Mouse (Mus musculus) midbrain, embryonic 16.5 days (tissue): ENCODE results near the gene Mmp14. TPM values are rescaled to one million over a fixed set of nuclear protein-coding genes. Genes with fewer than 3 reads are reported as not detected.

Source experiments
- ATAC-seq: fragments of 200-750 bp; cut with Nextera tagmentation; 2 replicates; pipeline ENCODE4 v1.8.0; 2017; ENCODE audit warnings: moderate TSS enrichment
- H3K27ac ChIP-seq: fragments of 300-500 bp; sonication (generic); 2 replicates; pipeline ENCODE4 v1.5.1; 2014; ENCODE audit warnings: mild to moderate bottlenecking, low read length, mixed read lengths
- H3K27me3 ChIP-seq: fragments of 300-500 bp; sonication (generic); 2 replicates; pipeline ENCODE4 v1.6.1; 2014; ENCODE audit warnings: low read depth, low read length, mixed read lengths; ENCODE audit not compliant: control insufficient read depth, insufficient read depth
- H3K36me3 ChIP-seq: fragments of 300-500 bp; sonication (generic); 2 replicates; pipeline ENCODE4 v1.6.1; 2014; ENCODE audit warnings: mild to moderate bottlenecking, low read length, moderate library complexity, mixed read lengths; ENCODE audit not compliant: control insufficient read depth, insufficient read depth
- H3K4me1 ChIP-seq: fragments of 300-500 bp; sonication (generic); 2 replicates; pipeline ENCODE4 v1.6.1; 2014; ENCODE audit warnings: mild to moderate bottlenecking, low read length, mixed read lengths; ENCODE audit not compliant: control insufficient read depth, insufficient read depth
- H3K4me2 ChIP-seq: fragments of 300-500 bp; sonication (generic); 2 replicates; pipeline ENCODE4 v1.6.1; 2014; ENCODE audit warnings: mild to moderate bottlenecking, low read length, mixed read lengths
- H3K4me3 ChIP-seq: fragments of 300-500 bp; sonication (generic); 2 replicates; pipeline ENCODE4 v1.5.1; 2014; ENCODE audit warnings: low read depth, mild to moderate bottlenecking, low read length, moderate library complexity, mixed read lengths
- H3K9ac ChIP-seq: fragments of 300-500 bp; sonication (generic); 2 replicates; pipeline ENCODE4 v1.6.1; 2014; ENCODE audit warnings: low read depth, low read length, mixed read lengths
- H3K9me3 ChIP-seq: fragments of 300-500 bp; sonication (generic); replicated peaks from 2 replicates; pipeline ENCODE4 v1.6.1; 2014; ENCODE audit warnings: mild to moderate bottlenecking, low read length, mixed read lengths; ENCODE audit not compliant: control insufficient read depth, poor library complexity, severe bottlenecking
- WGBS: fragments of 180-500 bp; shearing (Covaris S2); extraction: QIAGEN DNeasy Blood & Tissue Kit; methylation state at CpG from one replicate; pipeline ENCODE4 v1.1.7; 2014; 5-methylcytosine and 5-hydroxymethylcytosine counted together
- polyA plus RNA-seq: library from polyadenylated mRNA; unstranded; fragments of >200 nt; fragmentation: Nextera tagmentation; extraction: Ambion mirVana; gene quantifications from 2 replicates; pipeline ENCODE4 v1.2.1, GENCODE M21; 2015

Mmp14 gene
- polyA plus RNA-seq, 1 experiment from 2014 or later, result 43.5 TPM

- Histone ChIP-seq H3K9me3 (no peaks in the 10 kb centered on the region), H3K4me1 (no peaks in the 10 kb centered on the region; the same call in 1 of the 2 replicates), H3K27ac (no peak within 1 kb of the TSS), H3K27me3 (peaks cover 8% of the 10 kb centered on the region; the same call in 1 of the 2 replicates), H3K4me2 (no peak within 1 kb of the TSS), H3K9ac (no peak within 1 kb of the TSS), H3K4me3 (no peak within 1 kb of the TSS), H3K36me3 (no peaks in the 10 kb centered on the region)
- WGBS, result 5% methylated on average over 19 of the region's 19 CpGs
- ATAC-seq, result no peak
Observed at GRCm38 (mm10) chr14:54417623-54418081, 13.8 kb upstream of the Mmp14 start, which contains the start of gene Slc7a7. Gene Slc7a7 (minus strand): TSS chr14:54417780.

GRCm38 (mm10) chr14:54421014-54421413 is 10.4 kb upstream of the Mmp14 start:
- Histone ChIP-seq H3K4me1 (peaks cover 5% of the 10 kb centered on the region; the same call in 1 of the 2 replicates), H3K27me3 (peaks cover 5% of the 10 kb centered on the region; the same call in 1 of the 2 replicates), H3K9me3 (no peaks in the 10 kb centered on the region), H3K36me3 (no peaks in the 10 kb centered on the region), H3K4me3 (no peak overlapping the region), H3K27ac (no peak overlapping the region), H3K9ac (no peak overlapping the region), H3K4me2 (no peak overlapping the region)
- 82% methylated on average over 2 of the region's 2 CpGs for WGBS
- no peak for ATAC-seq

GRCm38 (mm10) chr14:54423406-54423805 is 8.0 kb upstream of the Mmp14 start:
- WGBS, result 62% methylated on average over 5 of the region's 5 CpGs

GRCm38 (mm10) chr14:54424634-54425033 is 6.8 kb upstream of the Mmp14 start:
- Histone ChIP-seq H3K4me2 (no peak overlapping the region), H3K4me1 (peaks cover 15% of the 10 kb centered on the region), H3K4me3 (no peak overlapping the region), H3K9ac (no peak overlapping the region), H3K27ac (no peak overlapping the region), H3K9me3 (no peaks in the 10 kb centered on the region), H3K27me3 (no peaks in the 10 kb centered on the region), H3K36me3 (no peaks in the 10 kb centered on the region)
- ATAC-seq, result no peak
- WGBS, result 90% methylated on average over 1 of the region's 1 CpGs

More at GRCm38 (mm10) chr14:54423406-54423805, 8.0 kb upstream of the Mmp14 start:
- no peak overlapping the region for H3K27ac ChIP-seq
- H3K9me3 ChIP-seq, result no peaks in the 10 kb centered on the region
- H3K4me2 ChIP-seq, result no peak overlapping the region
- ATAC-seq, result no peak
- no peak overlapping the region for H3K9ac ChIP-seq
- H3K36me3 ChIP-seq, result no peaks in the 10 kb centered on the region
- peaks cover 15% of the 10 kb centered on the region for H3K4me1 ChIP-seq
- H3K27me3 ChIP-seq, result no peaks in the 10 kb centered on the region
- H3K4me3 ChIP-seq, result no peak overlapping the region

- no peaks in the 10 kb centered on the region for H3K9me3 ChIP-seq
- 85% methylated on average over 1 of the region's 1 CpGs for WGBS
- ATAC-seq, result no peak
- no peaks in the 10 kb centered on the region for H3K36me3 ChIP-seq
- no peak overlapping the region for H3K27ac ChIP-seq
- H3K27me3 ChIP-seq, result no peaks in the 10 kb centered on the region
- no peak overlapping the region for H3K4me3 ChIP-seq
- H3K4me2 ChIP-seq, result peak overlapping the region; percentile 68
- H3K4me1 ChIP-seq, result peaks cover 19% of the 10 kb centered on the region
- H3K9ac ChIP-seq, result no peak overlapping the region
Observed at GRCm38 (mm10) chr14:54425540-54425939, 5.9 kb upstream of the Mmp14 start.

- Histone ChIP-seq H3K4me3 (peak overlapping the region; percentile 76), H3K9ac (peak overlapping the region; percentile 84), H3K4me1 (peaks cover 24% of the 10 kb centered on the region), H3K4me2 (peak overlapping the region; percentile 68), H3K9me3 (no peaks in the 10 kb centered on the region), H3K36me3 (no peaks in the 10 kb centered on the region), H3K27me3 (no peaks in the 10 kb centered on the region), H3K27ac (peak overlapping the region; percentile 85)
- ATAC-seq, result peak; percentile 55
- WGBS, result 33% methylated on average over 14 of the region's 14 CpGs
Observed at GRCm38 (mm10) chr14:54426003-54426688, 5.3 kb upstream of the Mmp14 start.

- Histone ChIP-seq H3K4me3 (peak within 1 kb of the TSS; percentile 76), H3K4me1 (peaks cover 30% of the 10 kb centered on the region), H3K27ac (peak within 1 kb of the TSS; percentile 85), H3K9ac (peak within 1 kb of the TSS; percentile 84), H3K27me3 (no peaks in the 10 kb centered on the region), H3K9me3 (no peaks in the 10 kb centered on the region), H3K36me3 (no peaks in the 10 kb centered on the region), H3K4me2 (peak within 1 kb of the TSS; percentile 68)
- ATAC-seq, result peak; percentile 88
- 0% methylated on average over 44 of the region's 48 CpGs for WGBS
Observed at GRCm38 (mm10) chr14:54426689-54427398, 4.6 kb upstream of the Mmp14 start, which contains the start of gene Mrpl52. Gene Mrpl52 (plus strand): TSS chr14:54426909.

GRCm38 (mm10) chr14:54427696-54428095 is 3.7 kb upstream of the Mmp14 start:
- no peak overlapping the region for H3K9ac ChIP-seq
- WGBS, result 94% methylated on average over 7 of the region's 7 CpGs
- H3K4me1 ChIP-seq, result peaks cover 35% of the 10 kb centered on the region
- peak overlapping the region; percentile 68 for H3K4me2 ChIP-seq
- no peak overlapping the region for H3K27ac ChIP-seq
- no peak for ATAC-seq
- H3K36me3 ChIP-seq, result no peaks in the 10 kb centered on the region
- H3K9me3 ChIP-seq, result no peaks in the 10 kb centered on the region
- H3K27me3 ChIP-seq, result no peaks in the 10 kb centered on the region
- peak overlapping the region; percentile 76 for H3K4me3 ChIP-seq

- Histone ChIP-seq H3K4me2 (no peak overlapping the region), H3K4me1 (peaks cover 35% of the 10 kb centered on the region), H3K9ac (no peak overlapping the region), H3K36me3 (no peaks in the 10 kb centered on the region), H3K9me3 (no peaks in the 10 kb centered on the region), H3K27ac (no peak overlapping the region), H3K4me3 (no peak overlapping the region), H3K27me3 (no peaks in the 10 kb centered on the region)
- WGBS, result 92% methylated on average over 5 of the region's 5 CpGs
- no peak for ATAC-seq
Observed at GRCm38 (mm10) chr14:54428421-54428820, 3.0 kb upstream of the Mmp14 start.
